Mouse (Mus musculus) G1E (cell line): Measurements from ENCODE around the gene Tuba3a. TPM values are rescaled to one million over a fixed set of nuclear protein-coding genes. Genes with fewer than 3 reads are reported as not detected.

ENCODE experiments used
- ATAC-seq: 2 replicates; pipeline ENCODE4 v1.8.0; 2016; ENCODE audit warnings: mild to moderate bottlenecking; ENCODE audit not compliant: insufficient number of reproducible peaks, poor library complexity, low FRiP score, severe bottlenecking; ENCODE audit errors: extremely low read depth
- DNase-seq: peaks from one replicate; pipeline ENCODE4 v3.0.0; 2012; ENCODE audit warnings: low spot score
- H3K27me3 ChIP-seq: 2 replicates; pipeline ENCODE4 v1.6.1; 2012; ENCODE audit warnings: mild to moderate bottlenecking, low read length, inconsistent platforms; ENCODE audit not compliant: insufficient read depth
- H3K36me3 ChIP-seq: replicated peaks from 2 replicates; pipeline ENCODE3; 2012; ENCODE audit warnings: mild to moderate bottlenecking, inconsistent platforms
- H3K4me1 ChIP-seq: 2 replicates; pipeline ENCODE4 v1.6.1; 2012; ENCODE audit warnings: low read depth, low read length, inconsistent platforms, mixed read lengths; ENCODE audit not compliant: insufficient read depth
- H3K4me3 ChIP-seq: 2 replicates; pipeline ENCODE4 v1.5.1; 2012; ENCODE audit warnings: low read depth, mild to moderate bottlenecking, inconsistent platforms, low read length, moderate library complexity, mixed read lengths
- H3K9me3 ChIP-seq: replicated peaks from 2 replicates; pipeline ENCODE4 v1.6.1; 2012; ENCODE audit warnings: inconsistent platforms
- CTCF ChIP-seq: IDR thresholded peaks from 2 replicates; pipeline ENCODE4 v1.5.1; 2012; ENCODE audit warnings: low read depth, low read length, inconsistent platforms, mixed read lengths
- GATA1 ChIP-seq: IDR thresholded peaks from 2 replicates; pipeline ENCODE4 v1.6.1; 2012; ENCODE audit warnings: borderline replicate concordance, low read length, inconsistent platforms, mixed read lengths
- GATA2 ChIP-seq: IDR thresholded peaks from 2 replicates; pipeline ENCODE4 v1.6.1; 2012; ENCODE audit warnings: low read depth, low read length, inconsistent platforms, borderline replicate concordance
- POLR2AphosphoS5 ChIP-seq: IDR thresholded peaks from 2 replicates; pipeline ENCODE4 v1.6.1; 2012; ENCODE audit warnings: low read depth, low read length, inconsistent platforms; ENCODE audit not compliant: insufficient replicate concordance
- TAL1 ChIP-seq: conservative IDR thresholded peaks from 2 replicates; pipeline ENCODE4 v1.6.1; 2012; ENCODE audit warnings: low read depth, low read length, inconsistent platforms, mixed read lengths
- polyA plus RNA-seq: library from polyadenylated mRNA; stranded (reverse); fragments of >175 nt; gene quantifications from 2 replicates; pipeline ENCODE4 v1.2.3, GENCODE M21; 2012
- total RNA-seq, 2 experiments: library from RNA; stranded (forward) in 1 of 2; stranded (reverse) in 1 of 2; fragments of 200-1000 nt in 1 of 2; fragments of >200 nt in 1 of 2; fragmentation: Nextera tagmentation in 1 of 2; gene quantifications; 2 replicates each; pipeline ENCODE4 v1.2.3; 2014 to 2017

Gene Tuba3a
- total and polyA plus RNA-seq, 3 experiments: not detected

DNA sequence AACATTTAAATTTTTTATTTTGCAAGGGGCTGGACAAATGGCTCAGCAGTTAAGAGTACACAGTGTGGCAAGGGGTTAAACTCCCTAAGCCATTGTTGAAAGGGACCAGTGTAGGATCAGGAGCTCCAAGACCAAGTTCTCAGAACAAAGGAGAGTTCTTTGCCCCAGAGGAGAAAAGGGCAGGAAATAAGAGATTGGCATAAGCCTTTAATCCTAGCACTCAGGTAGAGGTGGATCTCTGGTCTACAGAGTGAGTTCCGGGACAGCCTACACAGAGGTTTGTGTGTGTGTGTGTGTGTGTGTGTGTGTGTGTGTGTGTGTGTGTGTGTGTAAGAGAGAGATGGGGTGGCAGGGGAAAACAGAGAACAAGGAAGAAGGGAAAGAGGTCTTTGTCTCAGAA lies 15.1 kb upstream of the Tuba3a start:
- no peak for TF ChIP-seq CTCF
- TF ChIP-seq GATA1: no peak
- no peak for TF ChIP-seq GATA2
- TF ChIP-seq POLR2AphosphoS5: no peak
- TF ChIP-seq TAL1: no peak
- DNase-seq (no peak), ATAC-seq (no peak)
- Histone ChIP-seq H3K4me1 (no peaks in the 10 kb centered on the region), H3K27me3 (no peaks in the 10 kb centered on the region), H3K4me3 (no peak overlapping the region), H3K36me3 (no peaks in the 10 kb centered on the region), H3K9me3 (0 out of 2 replicates have a peak, but pooled peaks cover 3% of the 10 kb centered on the region)

DNA sequence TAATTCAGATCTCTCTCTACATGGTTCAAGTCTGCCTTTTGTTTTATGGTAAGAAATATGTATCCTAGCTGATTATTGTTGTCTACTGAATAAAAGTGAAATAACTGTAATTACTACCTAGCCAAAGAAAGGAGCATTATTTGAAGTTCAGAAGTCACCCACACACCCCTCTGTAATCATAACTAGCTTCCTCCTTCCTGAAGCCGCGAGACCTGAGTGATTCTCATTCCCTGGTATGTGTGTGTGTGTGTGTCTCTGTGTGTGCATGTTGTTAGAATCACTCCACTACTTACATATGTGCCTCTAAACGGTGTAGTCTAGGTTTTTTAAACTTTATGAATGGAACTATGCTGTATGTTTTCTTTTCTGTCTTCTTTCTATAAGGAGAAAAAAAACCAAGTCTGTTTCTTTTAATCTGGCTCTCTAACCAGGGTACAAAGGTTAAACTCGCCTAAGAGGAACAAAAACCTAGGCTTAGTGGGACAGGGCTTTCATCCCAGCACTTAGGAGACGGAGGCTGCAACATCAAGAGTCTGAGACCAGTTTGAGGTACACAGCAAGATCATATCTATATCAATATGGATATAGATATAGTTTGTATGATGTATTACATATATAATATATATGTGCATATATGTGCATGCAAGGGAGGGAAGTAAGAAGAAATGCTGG lies 11.4 kb upstream of the Tuba3a start:
- no peaks in the 10 kb centered on the region for H3K4me1 ChIP-seq
- DNase-seq: no peak
- no peaks in the 10 kb centered on the region for H3K36me3 ChIP-seq
- no peak for ATAC-seq
- TF ChIP-seq GATA2: no peak
- no peak for TF ChIP-seq CTCF
- no peak for TF ChIP-seq POLR2AphosphoS5
- no peak for TF ChIP-seq TAL1
- no peak for TF ChIP-seq GATA1
- peaks cover 4% of the 10 kb centered on the region; the same call in 1 of the 2 replicates for H3K9me3 ChIP-seq
- no peaks in the 10 kb centered on the region for H3K27me3 ChIP-seq
- H3K4me3 ChIP-seq: no peak overlapping the region

DNA sequence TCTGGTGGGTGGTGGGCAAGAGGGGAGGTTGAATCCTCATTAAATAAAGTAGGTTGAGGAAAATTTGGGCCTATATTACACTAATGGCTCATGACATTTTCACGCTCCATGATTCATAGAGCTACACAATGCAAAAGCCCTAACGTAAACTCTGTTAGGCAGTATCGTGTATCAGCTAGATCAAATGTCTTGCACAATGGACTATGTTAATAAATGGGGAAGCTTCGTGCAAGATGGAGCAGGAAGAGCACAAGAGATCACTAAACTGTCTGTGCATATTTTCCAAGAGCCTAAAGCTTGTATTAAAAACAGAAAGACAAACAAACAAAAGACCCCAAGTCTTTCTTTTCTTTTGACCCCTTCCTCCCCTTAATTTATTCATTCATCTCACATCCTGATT lies 8.2 kb upstream of the Tuba3a start:
- Histone ChIP-seq H3K9me3 (peaks cover 4% of the 10 kb centered on the region; the same call in 1 of the 2 replicates), H3K4me1 (no peaks in the 10 kb centered on the region), H3K27me3 (no peaks in the 10 kb centered on the region), H3K4me3 (no peak overlapping the region), H3K36me3 (no peaks in the 10 kb centered on the region)
- DNase-seq: no peak
- no peak for ATAC-seq
- TF ChIP-seq TAL1 (no peak), GATA2 (no peak), GATA1 (no peak), CTCF (no peak), POLR2AphosphoS5 (no peak)

- TF ChIP-seq GATA2: no peak
- no peak for TF ChIP-seq POLR2AphosphoS5
- TF ChIP-seq CTCF: no peak
- no peak for TF ChIP-seq GATA1
- no peak for TF ChIP-seq TAL1
- no peaks in the 10 kb centered on the region for H3K4me1 ChIP-seq
- no peaks in the 10 kb centered on the region for H3K36me3 ChIP-seq
- H3K9me3 ChIP-seq: peaks cover 4% of the 10 kb centered on the region; the same call in 1 of the 2 replicates
- DNase-seq (no peak), ATAC-seq (no peak)
- H3K27me3 ChIP-seq: no peaks in the 10 kb centered on the region
- H3K4me3 ChIP-seq: no peak overlapping the region
Observed at GRCm38 (mm10) chr6:125292256-125292655, 6.4 kb upstream of the Tuba3a start.

DNA sequence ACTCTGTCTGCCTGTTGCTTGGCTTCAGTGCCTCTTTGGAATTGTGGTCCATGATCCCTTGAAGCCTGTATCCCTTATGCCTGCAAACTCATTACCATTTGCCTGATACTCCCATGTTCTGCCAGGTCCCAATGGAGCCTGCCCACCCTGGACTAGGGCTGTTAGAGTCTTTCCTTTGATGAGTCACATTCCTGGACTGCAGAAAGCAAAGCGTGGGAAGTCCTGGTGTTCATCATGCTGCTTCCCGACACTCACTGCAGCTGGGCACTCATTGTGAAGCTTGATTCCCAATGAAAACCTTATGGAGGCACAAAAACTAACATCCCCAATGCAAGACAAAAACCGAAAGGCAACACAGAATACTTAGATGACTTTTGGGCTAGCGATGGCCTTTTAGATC lies 5.5 kb upstream of the Tuba3a start:
- no peak for DNase-seq
- Histone ChIP-seq H3K27me3 (no peaks in the 10 kb centered on the region), H3K4me1 (no peaks in the 10 kb centered on the region), H3K4me3 (no peak overlapping the region), H3K36me3 (no peaks in the 10 kb centered on the region), H3K9me3 (peaks cover 4% of the 10 kb centered on the region; the same call in 1 of the 2 replicates)
- no peak for TF ChIP-seq POLR2AphosphoS5
- TF ChIP-seq TAL1: no peak
- no peak for TF ChIP-seq GATA2
- no peak for TF ChIP-seq CTCF
- TF ChIP-seq GATA1: no peak
- ATAC-seq: no peak

GRCm38 (mm10) chr6:125288730-125289129 lies 2.9 kb upstream of the Tuba3a start:
- Histone ChIP-seq H3K36me3 (no peaks in the 10 kb centered on the region), H3K4me1 (no peaks in the 10 kb centered on the region), H3K27me3 (no peaks in the 10 kb centered on the region), H3K9me3 (peaks cover 4% of the 10 kb centered on the region; the same call in 1 of the 2 replicates), H3K4me3 (no peak overlapping the region)
- no peak for TF ChIP-seq POLR2AphosphoS5
- TF ChIP-seq CTCF: no peak
- no peak for TF ChIP-seq GATA2
- no peak for TF ChIP-seq TAL1
- TF ChIP-seq GATA1: no peak
- ATAC-seq (no peak), DNase-seq (no peak)
